Mouse (Mus musculus): ENCODE results near the gene Ski.

Gene Ski

DNA sequence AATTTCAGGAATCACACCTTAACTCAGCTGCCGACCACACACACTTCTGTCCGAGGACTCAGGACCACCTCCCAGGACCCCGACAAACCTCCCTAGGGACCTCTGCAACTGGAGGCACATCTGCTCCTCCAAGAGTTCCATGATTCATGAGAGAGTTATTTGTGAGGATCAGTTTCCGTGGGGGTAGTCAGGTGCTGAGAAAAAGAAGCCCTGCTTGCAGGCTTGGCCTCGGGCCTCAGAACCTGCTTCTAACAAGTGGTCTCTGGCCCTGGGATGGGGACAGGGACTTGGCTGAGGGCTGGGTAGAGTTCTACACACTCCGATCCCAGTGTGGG is 72.5 kb downstream of the Ski start:
- DNase-seq (ENCODE audit: low spot score) = no peak

DNA sequence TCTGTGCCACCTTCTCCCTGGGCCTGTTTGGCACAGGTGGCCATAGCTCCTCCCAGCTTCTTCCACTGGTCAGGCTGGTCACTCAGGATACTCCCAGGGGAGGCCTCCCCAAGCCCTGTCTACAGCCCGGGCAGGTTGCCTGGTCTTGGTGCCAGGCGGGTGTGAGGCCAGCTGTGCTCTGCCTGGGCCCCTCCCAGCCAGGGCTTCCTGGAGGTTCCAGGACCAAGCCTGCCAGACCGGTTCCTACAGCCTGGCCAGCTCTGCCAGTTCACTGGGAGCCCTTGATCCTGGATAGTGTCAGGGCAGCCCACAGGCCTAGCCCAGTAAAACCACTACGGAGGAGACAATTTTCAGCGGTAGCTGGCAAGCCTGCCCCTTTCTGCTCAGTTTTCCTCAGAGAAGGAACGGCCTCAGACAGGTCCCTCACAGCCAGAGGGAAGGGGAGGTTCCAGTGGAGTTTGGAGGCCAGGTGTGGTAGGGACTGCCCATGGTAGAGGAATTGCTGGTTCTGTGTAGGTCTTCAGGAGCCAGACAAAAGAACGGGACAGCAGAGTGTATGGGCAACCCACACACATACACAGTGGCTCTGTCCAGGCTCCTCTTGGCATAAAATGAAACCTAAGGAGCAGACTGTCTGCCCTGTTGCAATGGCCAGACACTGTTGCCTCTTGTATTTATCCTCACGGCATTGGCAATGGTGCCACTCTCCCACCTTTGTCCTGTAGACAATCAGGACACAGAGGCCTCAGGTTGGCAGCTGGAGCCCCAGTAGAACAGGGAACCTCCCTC is 73.3 kb downstream of the Ski start:
- peak; percentile 83 for DNase-seq (ENCODE audit: low spot score)

DNA sequence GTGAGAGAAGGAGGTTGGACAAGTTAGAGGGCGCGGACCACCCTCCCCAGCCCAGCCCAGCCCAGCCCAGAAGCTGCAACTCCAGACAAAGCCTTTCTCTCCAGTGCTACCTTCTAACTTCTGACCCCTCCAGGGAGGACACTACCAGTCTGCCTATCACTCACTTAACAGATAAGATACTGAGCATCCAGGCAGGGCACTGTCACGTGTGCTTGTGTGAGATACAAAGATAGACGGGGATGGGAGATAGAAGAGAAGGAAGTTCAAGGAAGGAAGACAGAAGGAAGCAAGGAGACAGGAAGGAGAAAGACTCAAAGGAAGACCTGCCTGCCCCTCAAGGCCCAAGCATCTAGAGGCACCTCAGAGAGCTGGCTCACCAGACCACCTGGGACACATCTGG is 73.9 kb downstream of the Ski start:
- DNase-seq (ENCODE audit: low spot score) = no peak

DNA sequence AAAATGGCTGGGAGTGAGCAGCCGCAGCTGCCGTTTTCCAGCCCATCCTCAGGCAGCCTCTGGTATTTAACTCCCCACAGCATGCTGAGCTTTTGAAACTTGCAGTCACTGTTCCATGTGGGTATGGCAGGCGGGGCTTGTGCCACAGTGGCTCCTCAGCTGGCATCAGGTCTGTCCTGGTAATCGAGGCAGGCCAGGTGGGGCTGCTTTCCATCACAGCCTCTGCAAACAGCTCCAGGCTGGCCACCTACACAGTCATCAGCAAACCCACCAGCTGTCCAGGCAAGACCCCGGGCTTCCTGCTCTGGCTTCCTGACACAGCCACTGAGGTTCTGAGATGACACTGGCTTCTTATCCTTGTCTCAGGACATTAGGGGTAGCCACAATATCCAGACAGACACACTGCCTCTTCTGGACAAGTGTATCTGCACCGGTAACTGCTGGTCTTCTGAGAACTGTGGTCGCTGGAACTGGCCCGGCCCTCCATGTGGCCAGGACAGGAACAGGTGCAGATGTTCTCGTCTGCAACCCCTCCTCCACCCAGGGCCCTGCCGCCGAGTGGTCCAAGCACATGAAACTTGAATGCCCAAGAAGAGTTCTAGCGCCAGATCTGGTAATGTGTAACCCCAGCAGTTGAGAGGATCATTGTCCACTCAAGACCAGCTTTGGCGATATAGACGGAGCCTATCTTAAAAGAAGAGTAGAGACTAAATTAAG is 76.1 kb downstream of the Ski start:
- no peak for DNase-seq (ENCODE audit: low spot score)

DNA sequence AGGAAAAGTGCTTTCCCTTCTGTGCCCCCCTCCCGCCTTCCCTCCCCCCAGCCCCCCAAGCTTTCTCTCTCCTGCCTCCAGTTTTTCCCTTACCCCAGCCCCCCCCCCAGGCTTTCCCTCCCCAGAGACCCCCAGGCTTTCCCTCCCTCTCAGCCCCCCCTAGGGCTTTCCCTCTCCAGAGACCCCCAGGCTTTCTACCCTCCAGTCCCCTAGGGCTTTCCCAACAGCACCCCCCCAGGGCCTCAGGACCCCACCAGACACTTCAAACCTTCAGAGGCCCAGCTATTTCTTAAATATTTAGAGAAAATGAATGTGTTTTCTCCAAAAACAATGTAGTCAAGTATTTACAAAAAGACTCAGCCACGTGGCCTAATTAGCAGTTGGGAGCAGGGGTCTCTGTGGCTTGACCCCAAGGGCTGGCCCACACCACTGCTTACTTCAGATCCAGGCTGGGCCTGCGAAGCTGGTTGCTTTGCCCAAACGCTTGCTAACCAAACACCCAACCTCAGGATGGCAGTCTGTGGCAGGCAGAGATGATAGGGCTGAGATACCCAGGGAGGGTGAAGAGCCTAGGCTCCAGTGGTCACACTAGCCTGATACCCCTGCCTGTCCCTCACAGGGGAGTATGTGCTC is 77.7 kb downstream of the Ski start:
- no peak for DNase-seq (ENCODE audit: low spot score)

DNA sequence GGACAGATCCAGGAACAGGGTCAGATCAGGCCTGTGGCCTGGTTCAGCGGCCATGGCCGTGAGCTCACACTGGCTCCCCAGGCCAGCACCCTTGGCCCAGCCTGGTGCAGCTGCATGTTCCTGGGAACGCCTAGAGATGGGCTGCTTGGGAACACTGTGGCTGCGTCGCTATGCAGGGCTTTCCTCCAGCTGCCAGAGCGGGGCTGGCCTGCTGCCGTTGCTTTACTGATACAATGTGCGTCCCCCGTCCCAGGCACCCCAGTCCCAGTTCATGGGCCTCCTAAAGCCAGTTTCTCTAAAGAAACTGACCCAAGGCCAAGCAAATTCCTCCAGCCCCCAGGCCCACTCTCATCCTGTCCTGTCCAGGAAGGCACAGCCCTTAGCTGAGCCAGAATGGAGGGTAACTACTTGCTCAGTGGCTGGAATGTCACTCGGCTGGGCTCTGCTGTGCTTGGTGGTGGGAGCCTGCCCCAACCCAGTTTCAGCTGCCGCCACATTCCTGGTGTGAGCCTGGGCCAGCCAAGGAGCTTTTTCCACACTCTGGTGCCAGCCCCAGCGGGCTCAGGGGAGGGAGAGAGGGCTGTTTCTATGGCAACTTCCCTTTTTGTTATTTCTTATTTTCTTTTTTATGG is 78.4 kb downstream of the Ski start:
- peak; percentile 41 for DNase-seq (ENCODE audit: low spot score)

DNA sequence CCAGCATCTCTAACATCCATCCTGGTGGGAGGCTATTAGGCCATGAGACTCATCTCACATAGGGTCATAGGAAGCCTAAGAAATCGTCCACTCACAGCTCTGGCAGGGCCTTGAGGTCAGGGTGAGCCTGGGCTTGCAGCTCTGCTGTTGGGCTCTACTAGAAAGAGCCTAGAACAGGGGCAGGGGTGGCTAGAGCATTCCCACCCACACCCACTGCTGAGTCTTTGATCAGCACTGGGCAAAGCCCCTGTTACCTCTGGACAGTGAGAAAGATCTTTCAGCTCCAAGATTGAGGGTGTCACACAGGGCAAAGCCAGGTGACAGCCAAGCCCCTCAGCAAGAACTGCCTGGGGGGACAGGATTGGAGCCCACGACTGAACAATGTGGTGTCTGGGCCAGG is 79.0 kb downstream of the Ski start:
- DNase-seq (ENCODE audit: low spot score) = no peak

DNA sequence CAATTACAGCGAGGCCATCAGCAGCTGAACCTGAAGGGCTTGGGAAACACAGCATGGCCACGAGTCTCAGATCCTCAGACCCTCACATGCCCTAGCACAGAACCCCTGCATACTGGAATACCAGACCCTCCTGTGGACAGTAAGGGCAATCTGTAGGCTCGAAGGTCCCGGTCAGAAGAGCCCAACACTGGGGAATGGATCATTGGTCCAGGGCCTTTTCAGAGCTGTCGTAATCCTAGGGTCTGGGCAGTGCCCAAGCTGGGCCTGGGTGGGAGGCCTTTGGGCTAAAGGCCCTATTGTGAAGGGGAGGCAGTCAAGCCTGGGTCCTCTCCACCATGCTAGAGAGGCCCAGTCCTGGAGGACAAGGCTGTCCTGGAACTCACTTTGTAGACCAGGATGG is 79.6 kb downstream of the Ski start:
- DNase-seq (ENCODE audit: low spot score) = no peak

DNA sequence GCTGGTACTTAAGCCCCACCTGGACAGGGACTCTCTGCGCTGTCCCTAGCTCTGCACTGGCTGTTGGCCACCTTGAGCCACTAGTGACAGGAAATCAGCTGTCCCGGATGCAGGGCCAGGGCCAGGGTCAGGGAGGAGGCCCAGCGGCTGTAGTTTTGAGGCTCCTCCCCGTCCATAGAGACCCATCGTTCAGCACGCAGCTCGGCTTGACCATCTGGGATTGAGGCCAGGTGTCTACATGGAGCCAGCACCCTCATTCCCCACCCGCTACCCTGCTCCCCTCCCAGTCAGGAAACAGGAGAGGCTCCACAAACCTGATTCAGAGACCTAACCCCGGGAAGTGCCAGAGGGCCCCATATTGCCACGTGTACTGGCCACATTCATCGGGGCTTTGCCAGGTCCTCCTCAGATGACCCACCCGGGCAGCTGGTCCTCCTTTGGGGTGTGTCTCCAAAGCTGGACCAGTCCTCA is 81.6 kb downstream of the Ski start:
- DNase-seq (ENCODE audit: low spot score) = peak; percentile 62

DNA sequence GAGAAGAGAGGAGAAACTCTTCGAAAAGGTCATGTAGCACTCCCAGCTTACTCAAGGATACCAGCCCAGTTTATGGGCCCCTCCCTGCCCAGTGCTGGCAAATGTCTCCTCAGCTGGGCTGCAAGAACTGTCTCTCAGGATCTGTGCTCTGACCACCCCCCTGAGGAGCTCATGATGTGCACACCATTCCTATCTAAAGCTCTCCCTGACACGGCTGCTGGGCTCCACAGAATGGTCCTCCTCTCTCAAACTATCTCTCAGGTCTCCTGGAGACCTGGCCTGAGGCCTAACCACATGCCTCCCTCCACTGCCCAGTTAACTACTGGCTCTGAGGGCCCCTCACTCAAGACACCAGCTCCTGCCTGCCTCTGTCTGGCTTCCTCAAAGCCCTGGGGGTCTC is 82.2 kb downstream of the Ski start:
- DNase-seq (ENCODE audit: low spot score) = no peak

DNA sequence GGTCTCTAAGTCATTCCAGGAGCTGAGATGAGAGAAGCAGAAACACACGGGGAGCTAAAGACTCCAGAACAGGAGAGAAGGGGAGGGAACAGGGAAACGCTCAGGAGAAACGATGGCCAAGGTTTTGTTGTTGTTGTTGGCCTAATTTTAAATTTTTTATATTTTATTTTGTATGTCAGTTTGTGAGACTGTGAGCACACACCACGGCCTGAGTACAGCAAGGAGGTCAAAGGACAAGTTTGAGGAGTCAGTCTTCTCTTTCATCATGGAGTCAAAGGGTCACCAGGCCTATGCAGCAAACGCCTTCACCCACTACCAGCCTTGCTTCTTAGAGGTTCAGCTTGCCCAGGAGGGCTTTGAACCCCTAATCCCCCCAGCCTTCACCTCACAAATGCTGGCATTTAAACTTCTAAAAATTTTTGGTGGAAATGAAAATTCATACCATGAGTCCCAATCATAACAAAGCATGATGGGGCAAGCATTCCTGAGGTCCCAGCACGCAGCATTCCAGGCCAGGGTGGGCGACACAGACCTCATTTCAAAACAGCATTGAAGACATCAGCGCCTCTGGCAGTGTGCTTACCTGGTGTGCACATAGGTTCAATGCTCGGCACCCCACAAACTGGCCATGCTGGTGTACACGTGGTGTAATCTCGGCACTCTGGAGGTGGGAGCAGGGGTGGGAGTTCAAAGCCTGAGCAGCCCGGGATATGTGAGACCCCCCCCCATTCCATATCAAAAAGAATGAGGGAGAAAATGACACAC is 82.9 kb downstream of the Ski start:
- DNase-seq (ENCODE audit: low spot score) = no peak

DNA sequence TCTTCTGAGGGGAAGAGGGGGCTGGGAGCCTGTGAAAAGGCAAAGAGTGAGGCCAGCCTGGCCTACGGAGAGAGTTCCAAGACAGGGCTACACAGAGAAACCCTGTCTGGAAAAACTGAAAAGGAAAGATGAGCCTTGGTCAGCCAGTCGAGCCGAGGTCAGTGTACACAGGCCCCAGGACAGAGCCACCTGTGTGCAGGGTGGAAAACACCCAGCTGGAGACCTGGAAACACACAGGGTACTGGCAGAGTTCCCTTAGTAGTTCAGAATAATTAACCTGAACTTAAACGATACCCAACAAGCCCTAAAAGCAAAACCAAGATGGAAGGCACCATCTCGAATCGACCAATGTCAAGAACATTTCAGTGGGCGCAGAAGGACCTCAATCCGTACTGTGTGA is 83.9 kb downstream of the Ski start:
- no peak for DNase-seq (ENCODE audit: low spot score)

DNA sequence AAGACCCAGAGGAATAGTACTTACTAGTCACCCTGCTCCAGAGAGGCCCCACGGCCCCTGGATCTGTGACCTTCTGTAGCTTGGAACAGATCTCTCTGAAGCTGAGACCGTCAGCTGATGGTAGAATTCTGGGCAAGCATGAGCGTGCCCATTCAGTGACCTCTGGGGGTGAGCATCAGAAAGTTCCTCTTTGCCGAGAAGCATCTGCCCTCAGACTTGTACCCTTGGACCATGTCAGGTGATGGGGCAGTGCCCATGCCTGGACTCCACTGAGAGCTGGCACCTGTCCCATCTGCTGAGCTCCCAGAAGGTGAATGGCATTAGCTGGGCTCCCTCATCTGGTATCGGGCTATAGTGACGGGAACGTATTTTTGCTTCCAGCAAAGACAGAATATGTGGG is 84.5 kb downstream of the Ski start:
- no peak for DNase-seq (ENCODE audit: low spot score)

DNA sequence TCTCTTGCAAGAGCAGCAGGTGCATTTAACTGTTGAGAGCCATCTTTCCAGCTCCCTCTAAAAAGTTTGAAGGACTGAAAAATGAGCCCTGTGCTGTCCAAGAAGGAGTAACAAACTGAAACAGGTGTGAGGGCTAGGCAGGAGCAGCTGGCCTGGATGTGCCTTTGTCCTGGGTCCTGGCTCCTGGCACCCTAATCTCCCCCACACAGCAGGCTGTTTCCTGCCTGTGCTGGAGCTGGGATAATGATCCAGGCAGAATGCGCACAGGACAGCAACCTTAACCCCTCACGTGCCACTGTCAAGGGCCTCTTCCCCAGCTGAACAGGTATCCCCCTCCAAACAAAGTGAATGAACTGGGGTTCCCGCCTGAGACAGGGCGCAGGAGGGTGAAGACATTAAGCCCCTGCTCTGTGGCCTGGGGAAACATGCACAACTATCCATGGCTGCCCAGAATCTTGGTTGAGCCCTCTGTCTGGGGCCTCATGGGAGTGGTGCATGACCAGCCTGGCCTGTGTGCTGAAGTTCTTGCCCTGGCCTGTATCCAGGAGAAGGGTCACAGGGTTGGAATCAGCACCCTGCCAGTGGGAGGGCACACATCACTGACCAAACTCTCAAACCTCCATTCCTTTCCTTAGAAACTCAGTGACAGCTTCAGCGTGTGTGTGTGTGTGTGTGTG is 86.3 kb downstream of the Ski start:
- no peak for DNase-seq (ENCODE audit: low spot score)

DNA sequence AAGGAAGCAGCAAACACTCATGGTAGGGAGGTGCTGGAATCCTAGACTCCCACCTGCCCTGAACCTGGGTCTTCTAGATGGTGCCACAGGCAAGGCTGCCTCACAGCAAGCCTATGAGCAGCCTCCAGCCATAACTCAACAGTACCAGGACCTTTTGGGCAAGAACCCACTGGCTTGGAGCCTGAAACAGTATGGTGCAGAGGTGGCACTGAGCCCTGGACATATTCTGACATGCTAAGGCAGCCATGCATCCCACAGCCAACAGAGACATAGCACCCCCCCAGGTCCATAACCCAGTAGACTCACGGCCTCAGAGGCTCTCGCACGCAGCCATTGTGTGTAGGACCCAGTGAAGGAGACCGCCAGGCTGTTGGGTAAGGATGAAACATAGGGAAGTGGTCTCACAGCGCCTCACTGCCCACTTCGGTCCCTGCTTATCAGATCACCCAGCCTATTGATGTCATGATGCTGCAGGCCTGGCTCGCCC is 87.7 kb downstream of the Ski start:
- no peak for DNase-seq (ENCODE audit: low spot score)

DNA sequence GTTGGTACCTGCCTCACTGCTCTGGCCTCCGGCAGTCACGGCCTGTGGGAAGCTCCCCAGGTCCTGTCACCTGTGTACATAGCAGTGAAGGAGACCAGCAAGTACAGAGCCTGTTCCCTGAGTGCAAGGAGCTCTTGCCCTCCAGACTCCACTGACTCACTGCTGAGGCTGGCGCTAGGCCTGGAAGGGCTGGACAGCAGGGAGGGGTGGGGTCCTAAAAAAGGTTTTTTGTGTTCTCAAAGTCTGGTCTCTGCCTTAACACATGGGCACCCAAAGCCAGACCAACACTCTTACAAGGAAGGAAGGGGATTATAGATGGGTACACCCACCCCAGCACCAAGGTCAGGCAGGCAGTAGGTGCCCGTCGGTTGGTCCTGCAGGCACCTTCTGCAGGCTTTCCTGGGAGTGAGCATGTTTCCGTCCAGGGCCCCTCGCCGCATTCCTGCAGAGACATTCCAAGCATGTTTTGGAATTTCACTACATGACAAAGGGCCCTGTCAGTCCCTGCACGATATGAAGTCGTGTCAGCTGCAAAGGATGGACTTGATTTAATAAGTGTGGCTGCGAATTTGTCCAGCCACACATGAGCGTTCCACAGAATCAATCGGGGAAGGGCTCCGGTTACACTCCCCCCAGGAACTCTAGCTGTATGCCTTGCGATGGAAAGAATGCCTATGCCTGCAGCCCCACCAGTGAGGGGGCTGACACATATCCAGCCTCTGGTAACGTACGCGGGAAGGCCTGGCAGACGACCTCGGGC is 88.6 kb downstream of the Ski start:
- peak; percentile 59 for DNase-seq (ENCODE audit: low spot score)

DNA sequence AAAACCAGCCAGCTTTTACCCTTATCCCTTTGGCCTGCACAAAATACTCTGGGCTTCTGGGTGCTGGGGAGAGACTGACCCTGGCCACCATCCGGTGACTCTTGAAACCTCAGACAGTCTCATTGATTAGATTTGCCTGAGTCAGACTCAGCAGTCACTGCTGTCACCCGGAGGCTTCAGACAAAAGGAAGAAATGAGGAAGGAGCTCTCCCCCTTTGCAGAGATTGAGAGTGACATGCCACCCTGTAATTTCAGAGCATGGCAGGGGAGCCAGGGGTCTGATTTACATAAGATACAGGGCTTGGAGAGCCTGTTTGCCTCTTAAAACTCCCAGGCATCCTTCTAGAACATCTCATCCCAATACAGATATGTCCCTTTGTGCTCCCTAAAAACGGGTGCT is 89.2 kb downstream of the Ski start:
- DNase-seq (ENCODE audit: low spot score) = no peak

DNA sequence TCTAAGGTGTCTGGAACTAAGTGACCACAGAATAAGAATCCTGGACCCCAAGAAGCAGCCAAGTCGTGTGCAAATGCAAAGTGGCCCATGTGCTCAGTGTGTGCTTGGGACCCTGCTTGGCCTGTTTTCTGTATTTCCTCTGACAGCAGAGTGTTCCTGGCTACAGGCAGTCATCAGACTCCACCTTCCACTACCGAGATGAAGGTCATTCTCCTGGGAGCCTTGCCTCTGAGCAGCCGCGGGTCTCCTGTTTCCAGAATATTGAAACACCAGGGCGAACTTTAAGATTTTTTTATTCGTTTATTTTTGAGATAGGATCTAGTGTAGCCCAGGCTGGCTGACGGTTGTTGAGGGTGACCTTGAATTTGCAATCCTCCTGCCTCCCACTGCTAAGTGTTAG is 91.8 kb downstream of the Ski start:
- DNase-seq (ENCODE audit: low spot score) = no peak

DNA sequence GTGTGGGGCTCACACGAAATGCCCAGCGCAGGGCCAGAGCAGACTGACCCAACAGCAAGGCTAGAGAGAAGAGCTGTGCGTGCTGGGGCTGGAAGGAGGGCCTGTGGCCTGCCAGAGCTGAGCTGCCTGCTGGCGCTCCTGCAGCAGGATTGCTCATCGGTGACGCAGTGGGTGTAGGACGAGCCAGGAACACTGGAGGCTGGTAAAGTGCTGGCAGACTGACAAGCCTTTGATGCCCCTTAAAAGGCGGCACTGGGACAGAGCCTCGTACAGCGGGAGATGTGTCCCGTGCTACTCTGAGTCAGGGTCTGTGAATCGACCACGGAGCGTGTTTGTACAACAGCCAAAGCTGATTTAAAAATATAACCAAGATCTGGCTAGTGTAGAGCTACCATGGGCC is 92.4 kb downstream of the Ski start:
- peak; percentile 73 for DNase-seq (ENCODE audit: low spot score)

DNA sequence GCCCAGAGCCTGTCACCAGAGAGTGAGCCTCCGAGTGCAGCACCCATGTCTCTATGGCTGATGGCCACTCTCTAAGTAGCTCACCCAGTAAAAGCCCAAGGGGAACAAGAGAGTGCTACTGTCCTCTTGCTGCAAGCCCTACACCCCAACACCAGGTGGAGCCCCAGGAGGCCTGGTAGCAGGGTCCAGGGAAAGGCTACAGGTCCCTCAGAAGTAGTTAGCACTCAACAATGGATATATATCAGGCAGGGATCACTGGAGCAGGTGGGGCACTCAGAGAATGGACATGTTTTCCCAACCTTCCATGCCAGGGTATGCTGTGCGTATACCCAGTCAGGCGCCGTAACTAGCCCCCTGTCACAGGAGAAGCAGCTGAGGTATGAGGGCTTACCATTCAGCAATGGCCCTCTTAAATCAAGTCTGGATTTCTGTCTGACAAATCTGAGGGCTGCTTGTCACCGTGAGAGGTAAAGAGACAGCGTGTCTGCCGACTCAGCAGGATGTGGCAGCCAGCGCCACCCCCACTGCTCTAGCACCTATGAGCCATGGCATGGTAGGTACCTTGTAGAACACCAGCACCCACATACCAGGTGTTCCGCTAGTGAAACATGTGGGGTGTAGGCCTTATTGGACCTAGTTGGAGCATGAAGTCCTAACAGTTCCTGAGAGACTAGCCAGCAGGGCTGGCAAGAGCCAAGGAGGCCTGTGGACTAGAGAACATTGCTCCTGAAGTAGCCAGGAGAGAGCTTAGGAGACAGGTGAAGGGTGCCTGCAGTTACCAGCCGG is 93.1 kb downstream of the Ski start:
- no peak for DNase-seq (ENCODE audit: low spot score)

All from urinary bladder, postnatal 25 days (tissue).